Mouse (Mus musculus): ENCODE data around the gene Gm49416.

DNA sequence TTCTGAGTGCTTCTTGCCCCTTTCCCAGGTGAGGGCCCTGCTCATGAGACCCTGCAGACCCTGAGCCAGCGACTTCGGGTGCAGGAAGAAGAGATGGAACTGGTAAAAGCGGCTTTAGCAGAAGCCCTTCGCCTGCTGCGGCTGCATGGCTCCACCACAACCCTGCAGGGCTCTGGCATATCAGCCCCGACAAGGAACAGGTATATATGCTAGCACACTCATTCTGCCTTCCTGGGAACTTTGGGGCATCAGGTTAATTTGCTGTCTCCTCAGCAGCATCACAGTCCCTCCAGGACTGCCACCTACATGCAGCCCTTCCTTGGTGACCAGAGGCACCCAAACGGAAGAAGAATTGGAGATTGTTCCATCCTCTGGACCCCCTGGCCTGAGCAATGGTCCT lies 42.0 kb downstream of the Gm49416 start:
- no peak for TF ChIP-seq CTCF (IDR thresholded peaks at IDR 0.05)
- TF ChIP-seq EP300 (IDR thresholded peaks at IDR 0.05) = no peak

Data from lung, postnatal 0 days (tissue).